Mouse (Mus musculus) left cerebral cortex, adult 8-10 months (tissue): Measurements from ENCODE around the gene Vmn2r44. TPM values are rescaled to one million over a fixed set of nuclear protein-coding genes. Genes with fewer than 3 reads are reported as not detected.
"Not testable (repeated sequence)": the region's sequence is repeated elsewhere in the genome, so short reads cannot be mapped to it uniquely, and the experiment has no call there.

Experiments used
- DNase-seq, 2 experiments: peaks; one replicate each; pipeline ENCODE4 v3.0.0; 2022; ENCODE audit warnings: low spot score in 2 of 2
- total RNA-seq, 4 experiments: library from RNA; stranded (reverse); gene quantifications; 2 replicates each; pipeline ENCODE4 v1.2.4; 2022

The Vmn2r44 gene
- not detected for total RNA-seq

DNA sequence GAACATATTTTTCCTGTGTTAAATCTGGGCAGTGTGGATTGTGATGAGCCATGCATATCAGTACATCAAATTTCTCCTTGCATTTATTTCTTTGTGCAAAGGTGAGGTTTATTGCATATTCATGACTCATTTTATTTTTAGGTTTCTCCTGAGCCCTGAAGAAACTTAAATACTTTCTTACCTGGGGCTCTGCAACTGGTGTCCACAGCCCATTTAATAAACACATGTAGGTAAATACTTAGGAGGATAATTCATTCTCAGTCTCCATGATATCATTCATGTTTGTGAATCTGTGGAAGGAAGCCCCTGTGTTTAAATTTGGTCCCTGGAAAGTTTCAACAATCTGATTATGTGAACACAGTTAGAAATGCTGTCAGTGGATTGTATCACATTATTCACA is at the start of gene Vmn2r44:
Vmn2r44 (minus strand) TSS at position 101 of the 400 bp plus-strand sequence.
- not testable (repeated sequence) for DNase-seq

- DNase-seq: not testable (repeated sequence)
Observed at GRCm38 (mm10) chr7:8357879-8358278, 25.3 kb downstream of the Vmn2r44 start.

Other genes with a start within 250 kb of the Vmn2r44 start
- not detected for gene Vmn2r41, start 221.7 kb downstream of the Vmn2r44 start, total RNA-seq
- gene Vmn2r42, start 183.0 kb downstream of the Vmn2r44 start, total RNA-seq: not detected
- not detected for gene Vmn2r43, start 122.7 kb downstream of the Vmn2r44 start, total RNA-seq
- not detected for gene Vmn2r45, start 105.7 kb upstream of the Vmn2r44 start, total RNA-seq